Mouse (Mus musculus): ENCODE results near the gene Map3k20. TPM values are rescaled to one million over a fixed set of nuclear protein-coding genes. Genes with fewer than 3 reads are reported as not detected.

Map3k20 gene
- polyA plus RNA-seq, 1 experiment from 2014 or later = 10.1 TPM

GRCm38 (mm10) chr2:72479818-72480217, 194.4 kb downstream of the Map3k20 start:
- WGBS = 95% methylated on average over 9 of the region's 9 CpGs
- Histone ChIP-seq H3K4me3 (ENCODE audit: low read depth, low read length) (no peak overlapping the region), H3K4me2 (ENCODE audit: low read depth, severe bottlenecking) (no peak overlapping the region), H3K4me1 (ENCODE audit: control insufficient read depth, insufficient read depth, low read length) (peaks cover 10% of the 10 kb centered on the region), H3K9me3 (ENCODE audit: control insufficient read depth, low read length) (no peaks in the 10 kb centered on the region), H3K9ac (ENCODE audit: low read length) (no peak overlapping the region), H3K27me3 (ENCODE audit: control insufficient read depth, insufficient read depth, low read length) (no peaks in the 10 kb centered on the region), H3K27ac (replicated peaks; ENCODE audit: low read depth, low read length) (no peak overlapping the region), H3K36me3 (ENCODE audit: control insufficient read depth, insufficient read depth, low read length) (peaks cover 23% of the 10 kb centered on the region)
- DNase-seq (ENCODE audit: low spot score) (no peak), ATAC-seq (ENCODE audit: insufficient number of reproducible peaks, low FRiP score, low TSS enrichment, low read depth) (no peak)

GRCm38 (mm10) chr2:72491650-72492049, 206.2 kb downstream of the Map3k20 start:
- DNase-seq (ENCODE audit: low spot score) (no peak), ATAC-seq (ENCODE audit: insufficient number of reproducible peaks, low FRiP score, low TSS enrichment, low read depth) (no peak)
- no peak overlapping the region for H3K4me2 ChIP-seq (ENCODE audit: low read depth, severe bottlenecking)
- WGBS = 46% methylated on average over 7 of the region's 7 CpGs
- no peaks in the 10 kb centered on the region for H3K4me1 ChIP-seq (ENCODE audit: control insufficient read depth, insufficient read depth, low read length)
- H3K4me3 ChIP-seq (ENCODE audit: low read depth, low read length) = no peak overlapping the region
- H3K27ac ChIP-seq (replicated peaks; ENCODE audit: low read depth, low read length) = no peak overlapping the region
- H3K36me3 ChIP-seq (ENCODE audit: control insufficient read depth, insufficient read depth, low read length) = 0 out of 2 replicates have a peak, but pooled peaks cover 3% of the 10 kb centered on the region
- no peaks in the 10 kb centered on the region for H3K9me3 ChIP-seq (ENCODE audit: control insufficient read depth, low read length)
- no peak overlapping the region for H3K9ac ChIP-seq (ENCODE audit: low read length)
- H3K27me3 ChIP-seq (ENCODE audit: control insufficient read depth, insufficient read depth, low read length) = no peaks in the 10 kb centered on the region

Other genes with a start within 250 kb of the Map3k20 start
- gene Cdca7, start 190.5 kb downstream of the Map3k20 start, polyA plus RNA-seq (2014; fragmentation: Nextera tagmentation; extraction: Ambion mirVana) = 278 and 286 TPM in 2 replicates

Data from limb, embryonic 11.5 days (tissue).